Mouse (Mus musculus) mouse trophoblast stem cell (cell line): Measurements from ENCODE around the gene Duox2.
"Not testable (repeated sequence)": the region's sequence is repeated elsewhere in the genome, so short reads cannot be mapped to it uniquely, and the experiment has no call there.

Experiments used
- in situ Hi-C, 2 experiments: fragments of 300-500 bp; cut with MseI, MboI; formaldehyde crosslinking; loops; 2 replicates in 1 of 2; 3 replicates in 1 of 2; pipeline ENCODE4 v1.15.1; 2025

Gene Duox2

GRCm38 (mm10) chr2:122298096-122298499 is at the start of gene Duox2:
Gene Duox2, minus strand, starts transcription at chr2:122298449.
- in situ Hi-C loops, result no loop called here

GRCm38 (mm10) chr2:122347257-122347656 is 49.0 kb upstream of the Duox2 start:
- in situ Hi-C loops, result no loop called here

GRCm38 (mm10) chr2:122346164-122346563 is 47.9 kb upstream of the Duox2 start:
- in situ Hi-C loops, result not testable (repeated sequence)

GRCm38 (mm10) chr2:122345106-122345893 is 47.1 kb upstream of the Duox2 start:
- in situ Hi-C loops, result no loop called here

GRCm38 (mm10) chr2:122337291-122337690 is 39.0 kb upstream of the Duox2 start:
- in situ Hi-C loops, result no loop called here

GRCm38 (mm10) chr2:122334170-122334569 is 35.9 kb upstream of the Duox2 start:
- in situ Hi-C loops, result no loop called here

- in situ Hi-C loops, result no loop called here
Observed at GRCm38 (mm10) chr2:122332222-122332621, 34.0 kb upstream of the Duox2 start.

GRCm38 (mm10) chr2:122330317-122330716 is 32.1 kb upstream of the Duox2 start:
- in situ Hi-C loops, result not testable (repeated sequence)

GRCm38 (mm10) chr2:122327986-122328385 is 29.7 kb upstream of the Duox2 start:
- in situ Hi-C loops, result no loop called here

- in situ Hi-C loops, result no loop called here
Observed at GRCm38 (mm10) chr2:122325361-122325760, 27.1 kb upstream of the Duox2 start.

GRCm38 (mm10) chr2:122324586-122324985 is 26.3 kb upstream of the Duox2 start:
- in situ Hi-C loops, result no loop called here

- in situ Hi-C loops, result no loop called here
Observed at GRCm38 (mm10) chr2:122323960-122324359, 25.7 kb upstream of the Duox2 start.

- in situ Hi-C loops, result no loop called here
Observed at GRCm38 (mm10) chr2:122317384-122317783, 19.1 kb upstream of the Duox2 start.

- in situ Hi-C loops, result no loop called here
Observed at GRCm38 (mm10) chr2:122315372-122315771, 17.1 kb upstream of the Duox2 start, which contains the start of gene Duox1. Gene Duox1, plus strand, starts transcription at chr2:122315672.

GRCm38 (mm10) chr2:122313536-122313935 is 15.3 kb upstream of the Duox2 start, which contains the start of gene Duoxa1:
Gene Duoxa1, minus strand, starts transcription at chr2:122313730.
- in situ Hi-C loops, result no loop called here

- in situ Hi-C loops, result no loop called here
Observed at GRCm38 (mm10) chr2:122312722-122313417, 14.6 kb upstream of the Duox2 start.

- in situ Hi-C loops, result no loop called here
Observed at GRCm38 (mm10) chr2:122311561-122311960, 13.3 kb upstream of the Duox2 start.

GRCm38 (mm10) chr2:122309647-122310046 is 11.4 kb upstream of the Duox2 start:
- in situ Hi-C loops, result loop anchor here in 1 of 2 experiments (10.0 kb wide), 1 partner anchor 115 kb away; no protein-coding TSS in a partner anchor

GRCm38 (mm10) chr2:122306184-122306583 is 7.9 kb upstream of the Duox2 start:
- in situ Hi-C loops, result loop anchor here in 1 of 2 experiments (10.0 kb wide), 1 partner anchor 111 kb away; no protein-coding TSS in a partner anchor

- in situ Hi-C loops, result loop anchor here in 1 of 2 experiments (10.0 kb wide), 1 partner anchor 110 kb away; no protein-coding TSS in a partner anchor
Observed at GRCm38 (mm10) chr2:122305097-122305892, 7.0 kb upstream of the Duox2 start.

- in situ Hi-C loops, result loop anchor here (5.0 to 10.0 kb wide), 2 partner anchors 110 to 112 kb away; no protein-coding TSS in a partner anchor
Observed at GRCm38 (mm10) chr2:122304544-122304943, 6.3 kb upstream of the Duox2 start.
